Mouse (Mus musculus) G1E (cell line): ENCODE results near the gene Shank2. TPM values are rescaled to one million over a fixed set of nuclear protein-coding genes. Genes with fewer than 3 reads are reported as not detected.

Experiments used
- ATAC-seq: 2 replicates; pipeline ENCODE4 v1.8.0; 2016; ENCODE audit warnings: mild to moderate bottlenecking; ENCODE audit not compliant: insufficient number of reproducible peaks, poor library complexity, low FRiP score, severe bottlenecking; ENCODE audit errors: extremely low read depth
- DNase-seq: peaks from one replicate; pipeline ENCODE4 v3.0.0; 2012; ENCODE audit warnings: low spot score
- H3K27me3 ChIP-seq: 2 replicates; pipeline ENCODE4 v1.6.1; 2012; ENCODE audit warnings: mild to moderate bottlenecking, low read length, inconsistent platforms; ENCODE audit not compliant: insufficient read depth
- H3K36me3 ChIP-seq: replicated peaks from 2 replicates; pipeline ENCODE3; 2012; ENCODE audit warnings: mild to moderate bottlenecking, inconsistent platforms
- H3K4me1 ChIP-seq: 2 replicates; pipeline ENCODE4 v1.6.1; 2012; ENCODE audit warnings: low read depth, low read length, inconsistent platforms, mixed read lengths; ENCODE audit not compliant: insufficient read depth
- H3K4me3 ChIP-seq: 2 replicates; pipeline ENCODE4 v1.5.1; 2012; ENCODE audit warnings: low read depth, mild to moderate bottlenecking, inconsistent platforms, low read length, moderate library complexity, mixed read lengths
- H3K9me3 ChIP-seq: replicated peaks from 2 replicates; pipeline ENCODE4 v1.6.1; 2012; ENCODE audit warnings: inconsistent platforms
- CTCF ChIP-seq: IDR thresholded peaks from 2 replicates; pipeline ENCODE4 v1.5.1; 2012; ENCODE audit warnings: low read depth, low read length, inconsistent platforms, mixed read lengths
- GATA1 ChIP-seq: IDR thresholded peaks from 2 replicates; pipeline ENCODE4 v1.6.1; 2012; ENCODE audit warnings: borderline replicate concordance, low read length, inconsistent platforms, mixed read lengths
- GATA2 ChIP-seq: IDR thresholded peaks from 2 replicates; pipeline ENCODE4 v1.6.1; 2012; ENCODE audit warnings: low read depth, low read length, inconsistent platforms, borderline replicate concordance
- POLR2AphosphoS5 ChIP-seq: IDR thresholded peaks from 2 replicates; pipeline ENCODE4 v1.6.1; 2012; ENCODE audit warnings: low read depth, low read length, inconsistent platforms; ENCODE audit not compliant: insufficient replicate concordance
- TAL1 ChIP-seq: conservative IDR thresholded peaks from 2 replicates; pipeline ENCODE4 v1.6.1; 2012; ENCODE audit warnings: low read depth, low read length, inconsistent platforms, mixed read lengths
- polyA plus RNA-seq: library from polyadenylated mRNA; stranded (reverse); fragments of >175 nt; gene quantifications from 2 replicates; pipeline ENCODE4 v1.2.3, GENCODE M21; 2012
- total RNA-seq, 2 experiments: library from RNA; stranded (forward) in 1 of 2; stranded (reverse) in 1 of 2; fragments of 200-1000 nt in 1 of 2; fragments of >200 nt in 1 of 2; fragmentation: Nextera tagmentation in 1 of 2; gene quantifications; 2 replicates each; pipeline ENCODE4 v1.2.3; 2014 to 2017

The Shank2 gene
- total RNA-seq (2014; fragmentation: Nextera tagmentation) = not detected in 2 replicates
- total RNA-seq (2017) = under 0.01 and 0.05 TPM in 2 replicates
- polyA plus RNA-seq = not detected in 2 replicates

DNA sequence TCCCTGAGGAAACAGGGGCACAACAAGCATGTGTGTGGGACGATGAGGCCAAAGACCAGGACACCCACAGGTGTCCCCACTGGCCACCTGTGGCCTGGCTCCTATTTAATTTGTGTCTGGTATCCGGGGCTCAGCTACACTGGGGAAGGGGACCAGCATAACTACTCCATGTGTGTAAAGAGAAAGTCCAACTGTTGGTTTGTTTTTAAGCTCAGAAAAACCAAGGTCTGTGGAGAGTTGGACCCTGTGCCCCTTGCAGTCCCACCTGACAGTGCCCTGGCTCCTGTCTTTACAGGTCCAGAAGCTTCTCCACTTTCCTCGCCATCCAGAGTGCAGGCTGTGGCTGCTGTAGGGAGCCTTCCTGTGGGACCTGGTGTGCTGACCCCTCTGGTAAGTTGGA is at the start of gene Shank2:
TSS of gene Shank2 (plus strand) at position 301 of the 400 bp plus-strand sequence.
- no peaks in the 10 kb centered on the region for H3K36me3 ChIP-seq
- H3K4me1 ChIP-seq = no peaks in the 10 kb centered on the region
- H3K9me3 ChIP-seq = no peaks in the 10 kb centered on the region
- ATAC-seq (no peak), DNase-seq (no peak)
- TF ChIP-seq GATA1 = no peak
- no peak for TF ChIP-seq TAL1
- TF ChIP-seq CTCF = no peak
- no peak for TF ChIP-seq GATA2
- no peak for TF ChIP-seq POLR2AphosphoS5
- peaks cover 28% of the 10 kb centered on the region for H3K27me3 ChIP-seq
- no peak within 1 kb of the TSS for H3K4me3 ChIP-seq

DNA sequence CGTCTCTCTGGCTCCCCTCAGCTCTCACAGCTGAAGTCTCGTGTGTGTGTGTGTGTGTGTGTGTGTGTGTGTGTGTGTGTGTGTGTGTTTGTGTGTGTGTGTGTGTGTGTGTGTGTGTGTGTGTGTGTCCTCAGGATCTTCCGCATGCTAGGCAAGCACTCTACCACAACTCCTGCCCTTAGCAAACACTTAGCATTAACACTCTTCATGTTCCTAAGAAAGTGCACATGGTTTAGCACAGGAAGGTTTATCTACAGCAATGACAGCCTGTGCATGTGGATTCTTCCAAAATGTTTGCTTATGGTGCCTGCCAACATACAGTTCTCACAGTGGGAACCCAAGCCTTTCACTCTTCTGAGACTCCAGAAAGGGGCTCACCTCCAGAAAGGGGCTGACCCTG is 49.6 kb upstream of the Shank2 start:
- no peak for DNase-seq
- Histone ChIP-seq H3K27me3 (peaks cover 40% of the 10 kb centered on the region), H3K4me3 (no peak overlapping the region), H3K4me1 (no peaks in the 10 kb centered on the region), H3K9me3 (no peaks in the 10 kb centered on the region), H3K36me3 (no peaks in the 10 kb centered on the region)
- TF ChIP-seq CTCF (no peak), TAL1 (no peak), POLR2AphosphoS5 (no peak), GATA2 (no peak), GATA1 (no peak)
- ATAC-seq = no peak

DNA sequence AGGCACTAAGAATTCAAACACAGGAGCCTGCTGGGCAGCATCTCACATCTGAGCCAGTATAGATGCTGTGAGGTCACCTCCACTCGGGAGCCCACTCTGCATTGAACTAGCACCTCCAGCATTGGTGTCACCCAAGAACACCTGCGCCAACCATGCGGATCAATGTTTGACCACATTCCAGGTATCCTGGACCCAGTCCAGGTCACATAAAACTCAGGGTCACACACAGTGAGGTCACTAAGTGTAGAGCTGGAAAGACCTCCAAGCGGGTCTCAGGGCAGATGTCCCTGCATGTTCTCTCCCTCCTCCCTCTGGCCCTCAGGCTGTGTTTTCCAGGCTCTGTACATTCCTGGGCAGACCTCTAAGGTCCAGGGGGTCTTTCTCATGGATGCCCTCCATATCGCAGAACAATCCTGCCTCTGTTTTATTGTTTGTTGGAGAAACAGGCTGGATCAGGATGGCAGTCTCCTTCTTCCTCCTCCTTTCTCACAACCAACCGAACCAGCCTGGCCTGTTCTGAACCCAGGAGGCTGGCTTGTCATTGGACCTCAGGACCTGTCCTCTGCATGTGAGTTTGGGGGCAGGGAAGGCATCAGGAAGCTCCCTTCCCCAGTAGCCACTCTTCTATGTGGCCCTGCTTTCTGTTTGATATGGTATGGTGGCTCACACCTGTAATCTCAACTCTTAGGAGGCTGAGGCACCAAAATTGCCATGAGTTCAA is 45.0 kb upstream of the Shank2 start:
- Histone ChIP-seq H3K9me3 (no peaks in the 10 kb centered on the region; the same call in 1 of the 2 replicates), H3K4me1 (no peaks in the 10 kb centered on the region), H3K4me3 (no peak overlapping the region), H3K27me3 (peaks cover 34% of the 10 kb centered on the region), H3K36me3 (no peaks in the 10 kb centered on the region)
- no peak for TF ChIP-seq TAL1
- no peak for TF ChIP-seq CTCF
- TF ChIP-seq POLR2AphosphoS5 = no peak
- no peak for TF ChIP-seq GATA2
- no peak for TF ChIP-seq GATA1
- DNase-seq (no peak), ATAC-seq (no peak)

DNA sequence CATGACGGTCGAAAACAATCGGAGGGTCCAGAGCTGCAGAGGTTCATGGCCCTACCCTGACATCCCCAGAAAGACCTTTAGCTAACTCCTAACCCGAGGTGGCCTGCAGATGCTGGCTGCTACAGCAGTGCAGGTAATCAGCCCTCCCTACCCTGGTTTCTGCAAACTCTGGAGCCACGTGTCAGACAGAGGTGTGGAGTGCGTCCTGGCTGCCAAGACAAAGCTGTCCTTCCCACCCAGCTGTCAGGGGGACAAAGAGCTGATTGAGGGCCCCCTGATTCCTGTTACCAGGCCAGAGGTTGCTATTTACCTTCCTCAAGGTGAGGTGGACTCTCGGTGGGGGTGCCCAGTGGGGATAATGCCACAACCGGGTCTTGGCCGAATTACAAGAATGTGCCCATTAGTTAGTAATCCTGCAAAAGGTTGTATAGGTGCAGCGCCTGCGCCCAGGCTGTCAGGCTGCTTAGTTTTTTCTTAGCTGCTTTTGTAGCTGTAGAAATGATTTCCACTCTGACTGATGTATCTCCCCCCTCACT is 43.6 kb upstream of the Shank2 start:
- Histone ChIP-seq H3K27me3 (peaks cover 30% of the 10 kb centered on the region), H3K36me3 (no peaks in the 10 kb centered on the region), H3K4me3 (no peak overlapping the region), H3K9me3 (no peaks in the 10 kb centered on the region; the same call in 1 of the 2 replicates), H3K4me1 (no peaks in the 10 kb centered on the region)
- ATAC-seq (no peak), DNase-seq (no peak)
- TF ChIP-seq CTCF = no peak
- TF ChIP-seq GATA2 = no peak
- TF ChIP-seq TAL1 = no peak
- no peak for TF ChIP-seq POLR2AphosphoS5
- no peak for TF ChIP-seq GATA1

DNA sequence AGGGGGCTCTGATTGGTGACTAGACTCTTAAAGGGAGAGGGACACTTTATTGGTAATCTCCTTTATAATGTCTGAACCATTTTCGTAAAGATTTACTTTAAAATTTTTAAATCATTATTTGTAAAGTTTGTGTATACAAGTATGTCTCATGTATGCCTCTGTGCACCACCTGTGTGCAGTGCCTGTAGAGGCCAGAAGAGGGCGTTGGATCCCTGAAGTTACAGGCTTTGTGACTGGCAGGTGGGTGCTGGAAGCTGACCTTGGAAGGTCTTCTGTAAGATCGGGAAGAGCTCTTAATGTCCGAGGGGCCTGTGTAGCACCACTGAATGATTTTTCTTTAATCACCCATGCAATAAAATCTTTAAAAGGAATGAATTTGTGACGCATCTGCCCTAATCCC is 37.9 kb upstream of the Shank2 start:
- Histone ChIP-seq H3K9me3 (peaks cover 6% of the 10 kb centered on the region), H3K4me1 (no peaks in the 10 kb centered on the region), H3K27me3 (peaks cover 22% of the 10 kb centered on the region), H3K36me3 (no peaks in the 10 kb centered on the region), H3K4me3 (no peak overlapping the region)
- ATAC-seq = no peak
- TF ChIP-seq GATA2 = no peak
- no peak for TF ChIP-seq GATA1
- TF ChIP-seq CTCF = no peak
- no peak for TF ChIP-seq TAL1
- TF ChIP-seq POLR2AphosphoS5 = no peak
- no peak for DNase-seq

DNA sequence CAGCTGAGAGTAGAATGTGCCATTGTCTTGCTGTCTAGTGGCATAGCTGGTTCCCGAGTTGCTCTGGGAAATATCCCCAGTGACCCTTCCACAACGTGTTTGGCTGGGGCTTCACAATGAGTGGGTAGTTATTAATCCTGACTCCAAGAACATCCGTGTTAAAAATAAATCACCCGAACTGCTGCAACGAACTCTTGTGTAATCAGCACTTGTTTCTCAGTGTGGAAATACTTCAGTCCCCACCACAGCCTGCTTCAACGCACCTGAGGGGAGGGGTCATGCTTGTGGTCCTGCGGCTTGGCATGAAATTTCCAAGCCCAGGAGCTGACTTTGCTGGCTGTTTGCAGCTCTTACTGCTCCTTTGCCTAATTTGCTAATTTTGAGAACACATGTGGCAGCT is 35.1 kb upstream of the Shank2 start:
- no peak for ATAC-seq
- TF ChIP-seq POLR2AphosphoS5 (no peak), GATA2 (no peak), TAL1 (no peak), GATA1 (no peak), CTCF (no peak)

More for the DNA sequence above, 35.1 kb upstream of the Shank2 start:
- Histone ChIP-seq H3K27me3 (peaks cover 29% of the 10 kb centered on the region), H3K4me1 (no peaks in the 10 kb centered on the region), H3K4me3 (no peak overlapping the region), H3K9me3 (peaks cover 6% of the 10 kb centered on the region; the same call in 1 of the 2 replicates), H3K36me3 (no peaks in the 10 kb centered on the region)
- no peak for DNase-seq
